Mouse (Mus musculus) thymus, postnatal 25 days (tissue): Measurements from ENCODE around the gene Gm20388.
A peak's percentile ranks its signal among the peaks of the same experiment; 100 is the strongest.

ENCODE experiments used
- DNase-seq: peaks from one replicate; pipeline ENCODE4 v3.0.0; 2022

Gene Gm20388

GRCm38 (mm10) chr8:122712411-122713156 lies 2801.9 kb downstream of the Gm20388 start:
- DNase-seq, result peak; percentile 83

- no peak for DNase-seq
These were observed 2802.5 kb downstream of the Gm20388 start for GRCm38 (mm10) chr8:122713157-122713518.

- no peak for DNase-seq
These were observed 2805.9 kb downstream of the Gm20388 start for GRCm38 (mm10) chr8:122716566-122716965.

GRCm38 (mm10) chr8:122717869-122718509 lies 2807.3 kb downstream of the Gm20388 start:
- DNase-seq, result peak; percentile 45

GRCm38 (mm10) chr8:122718711-122719499 lies 2808.3 kb downstream of the Gm20388 start:
- peak; percentile 5 for DNase-seq

- DNase-seq, result peak; percentile 66
These were observed 2808.9 kb downstream of the Gm20388 start for GRCm38 (mm10) chr8:122719500-122720065.

- DNase-seq, result peak; percentile 58
These were observed 2809.6 kb downstream of the Gm20388 start for GRCm38 (mm10) chr8:122720070-122720729.

- DNase-seq, result peak; percentile 85
These were observed 2810.4 kb downstream of the Gm20388 start for GRCm38 (mm10) chr8:122720811-122721640.

GRCm38 (mm10) chr8:122725187-122725586 lies 2814.5 kb downstream of the Gm20388 start:
- DNase-seq, result no peak

- DNase-seq, result no peak
These were observed 2816.1 kb downstream of the Gm20388 start for GRCm38 (mm10) chr8:122726789-122727188.

GRCm38 (mm10) chr8:122727412-122727811 lies 2816.8 kb downstream of the Gm20388 start:
- DNase-seq, result no peak

GRCm38 (mm10) chr8:122728630-122729029 lies 2818.0 kb downstream of the Gm20388 start:
- DNase-seq, result no peak

- no peak for DNase-seq
These were observed 2824.5 kb downstream of the Gm20388 start for GRCm38 (mm10) chr8:122735110-122735509.

- DNase-seq, result peak; percentile 53
These were observed 2825.2 kb downstream of the Gm20388 start for GRCm38 (mm10) chr8:122735542-122736473.

- DNase-seq, result no peak
These were observed 2826.0 kb downstream of the Gm20388 start for GRCm38 (mm10) chr8:122736623-122737022.

- no peak for DNase-seq
These were observed 2826.4 kb downstream of the Gm20388 start for GRCm38 (mm10) chr8:122737071-122737470.

GRCm38 (mm10) chr8:122737886-122738285 lies 2827.2 kb downstream of the Gm20388 start:
- no peak for DNase-seq

GRCm38 (mm10) chr8:122739102-122739725 lies 2828.6 kb downstream of the Gm20388 start:
- peak; percentile 87 for DNase-seq

- DNase-seq, result no peak
These were observed 2831.8 kb downstream of the Gm20388 start for GRCm38 (mm10) chr8:122742471-122742870.
